In genomic region chr17:57062011-57062521, GRCm38 (mm10) we compare ENCODE assay signal across 8 mouse cellular contexts. TPM values are rescaled to one million over a fixed set of nuclear protein-coding genes. Genes with fewer than 3 reads are reported as not detected.
DNase-seq lines count a peak whose midpoint lies in the region; ATAC-seq and TF ChIP-seq lines count a peak whose summit lies in the region.

No protein-coding gene starts in this region.

- 1% methylated on average over 39 of the region's 39 CpGs for WGBS in embryonic facial prominence, embryonic 15.5 days
- WGBS in kidney, embryonic 14.5 days = 1% methylated on average over 37 of the region's 39 CpGs
- under 1% methylated on average over 39 of the region's 39 CpGs for WGBS in lung, embryonic 16.5 days

- no peak for ATAC-seq in embryonic facial prominence, embryonic 15.5 days (ENCODE audit: insufficient number of reproducible peaks, low FRiP score, low TSS enrichment, low read depth)
- peak; percentile 25 for ATAC-seq in kidney, embryonic 14.5 days (ENCODE audit: low FRiP score, low TSS enrichment)
- peak; percentile 57 for ATAC-seq in lung, embryonic 16.5 days (ENCODE audit: low read depth)

- H3K27ac ChIP-seq in embryonic facial prominence, embryonic 15.5 days (replicated peaks) = no peak overlapping the region
- H3K27ac ChIP-seq in kidney, embryonic 14.5 days (ENCODE audit: low read depth, low read length) = peak overlapping the region; percentile 56
- H3K27ac ChIP-seq in lung, embryonic 16.5 days (ENCODE audit: low read length) = peak overlapping the region; percentile 92
- H3K27ac ChIP-seq in testis, adult 2 months (ENCODE audit: control insufficient read depth, insufficient read depth, low read depth, low read length) = no peak overlapping the region

- H3K9ac ChIP-seq in embryonic facial prominence, embryonic 15.5 days = no peak overlapping the region
- peak overlapping the region; percentile 29; the same call in 1 of the 2 replicates for H3K9ac ChIP-seq in kidney, embryonic 14.5 days (ENCODE audit: low read depth, low read length)
- peak overlapping the region; percentile 75 for H3K9ac ChIP-seq in lung, embryonic 16.5 days (ENCODE audit: low read length)

- peak overlapping the region; percentile 48 for H3K4me2 ChIP-seq in embryonic facial prominence, embryonic 15.5 days (replicated peaks)
- H3K4me2 ChIP-seq in kidney, embryonic 14.5 days (replicated peaks; ENCODE audit: low read depth, low read length) = peak overlapping the region; percentile 31
- H3K4me2 ChIP-seq in lung, embryonic 16.5 days (ENCODE audit: low read depth, low read length) = peak overlapping the region; percentile 37

- DNase-seq in ovary, postnatal 14 days (ENCODE audit: low spot score) = peak; percentile 29
- DNase-seq in ovary, postnatal 10 days (ENCODE audit: low spot score) = no peak
- DNase-seq in frontal cortex, adult 2 months (ENCODE audit: extremely low spot score in 1 of 2, low spot score in 1 of 2) = no peak
- no peak for DNase-seq in layer of hippocampus, postnatal 10 days (ENCODE audit: low spot score in 2 of 2)

- H3K4me1 ChIP-seq in embryonic facial prominence, embryonic 15.5 days = peaks cover 22% of the 10 kb centered on the region
- no peaks in the 10 kb centered on the region for H3K4me1 ChIP-seq in kidney, embryonic 14.5 days (ENCODE audit: control insufficient read depth, insufficient read depth, low read length)
- peaks cover 8% of the 10 kb centered on the region for H3K4me1 ChIP-seq in lung, embryonic 16.5 days (replicated peaks; ENCODE audit: control insufficient read depth, insufficient read depth, low read length)
- peaks cover 19% of the 10 kb centered on the region for H3K4me1 ChIP-seq in testis, adult 2 months (ENCODE audit: control insufficient read depth, insufficient read depth, low read length)

- TF ChIP-seq CTCF in testis, adult 2 months (IDR thresholded peaks at IDR 0.05; ENCODE audit: control insufficient read depth, insufficient read depth, insufficient replicate concordance, low read depth, low read length) = no peak

- H3K27me3 ChIP-seq in embryonic facial prominence, embryonic 15.5 days = peaks cover 42% of the 10 kb centered on the region
- peaks cover 24% of the 10 kb centered on the region for H3K27me3 ChIP-seq in kidney, embryonic 14.5 days (ENCODE audit: control insufficient read depth, insufficient read depth, low read length)
- peaks cover 25% of the 10 kb centered on the region for H3K27me3 ChIP-seq in lung, embryonic 16.5 days (ENCODE audit: control insufficient read depth, insufficient read depth, low read depth, low read length)
- no peaks in the 10 kb centered on the region; the same call in 1 of the 2 replicates for H3K27me3 ChIP-seq in testis, adult 2 months (ENCODE audit: control insufficient read depth, insufficient read depth, low read length)

- TF ChIP-seq POLR2A in testis, adult 2 months (IDR thresholded peaks at IDR 0.05; ENCODE audit: control insufficient read depth, low read depth, low read length) = no peak

- H3K4me3 ChIP-seq in embryonic facial prominence, embryonic 15.5 days (replicated peaks) = peak overlapping the region; percentile 39
- H3K4me3 ChIP-seq in kidney, embryonic 14.5 days (ENCODE audit: low read length) = peak overlapping the region; percentile 37
- peak overlapping the region; percentile 58 for H3K4me3 ChIP-seq in lung, embryonic 16.5 days (ENCODE audit: low read length)
- H3K4me3 ChIP-seq in testis, adult 2 months (ENCODE audit: control insufficient read depth, low read depth, low read length) = peak overlapping the region; percentile 34

- no peaks in the 10 kb centered on the region for H3K36me3 ChIP-seq in embryonic facial prominence, embryonic 15.5 days
- no peaks in the 10 kb centered on the region for H3K36me3 ChIP-seq in kidney, embryonic 14.5 days (ENCODE audit: control insufficient read depth, insufficient read depth, low read length)
- no peaks in the 10 kb centered on the region for H3K36me3 ChIP-seq in lung, embryonic 16.5 days (ENCODE audit: control insufficient read depth, insufficient read depth, low read length)
- no peaks in the 10 kb centered on the region for H3K36me3 ChIP-seq in testis, adult 2 months (ENCODE audit: control insufficient read depth, insufficient read depth, low read length)

- no peaks in the 10 kb centered on the region for H3K9me3 ChIP-seq in embryonic facial prominence, embryonic 15.5 days (replicated peaks)
- H3K9me3 ChIP-seq in kidney, embryonic 14.5 days (ENCODE audit: control insufficient read depth, low read length) = no peaks in the 10 kb centered on the region
- no peaks in the 10 kb centered on the region for H3K9me3 ChIP-seq in lung, embryonic 16.5 days (ENCODE audit: control insufficient read depth, low read length)

RNA-seq across cellular contexts. Expression of gene Slc25a23, which starts 2.4 kb away (rescaled TPM):
- 6.7 and 8.2 TPM in 2 replicates for polyA plus RNA-seq in embryonic facial prominence, embryonic 15.5 days (2015; fragmentation: Nextera tagmentation; extraction: Ambion mirVana)
- polyA plus RNA-seq in kidney, embryonic 14.5 days (2014; fragmentation: Nextera tagmentation; extraction: Ambion mirVana) = 12.9 and 13.2 TPM in 2 replicates
- polyA plus RNA-seq in lung, embryonic 16.5 days (2015; fragmentation: Nextera tagmentation; extraction: Ambion mirVana) = 8.1 and 9.6 TPM in 2 replicates
- polyA plus RNA-seq in testis, adult 2 months (2012; rRNA removed) = 8.8 and 8.9 TPM in 2 replicates
- 290 and 350 TPM in 2 replicates for polyA plus RNA-seq in frontal cortex, adult 2 months (2012; rRNA removed)
- 100 to 1,000 TPM; 308 to 317 TPM for total RNA-seq in layer of hippocampus, postnatal 10 days (2021)

RNA-seq across cellular contexts. Expression of gene Crb3, which starts 3.2 kb away (rescaled TPM):
- polyA plus RNA-seq in embryonic facial prominence, embryonic 15.5 days (2015; fragmentation: Nextera tagmentation; extraction: Ambion mirVana) = 13.0 and 14.6 TPM in 2 replicates
- polyA plus RNA-seq in kidney, embryonic 14.5 days (2014; fragmentation: Nextera tagmentation; extraction: Ambion mirVana) = 46.4 and 48.7 TPM in 2 replicates
- 62.6 and 63.1 TPM in 2 replicates for polyA plus RNA-seq in lung, embryonic 16.5 days (2015; fragmentation: Nextera tagmentation; extraction: Ambion mirVana)
- 2.4 and 4.3 TPM in 2 replicates for polyA plus RNA-seq in testis, adult 2 months (2012; rRNA removed)
- polyA plus RNA-seq in frontal cortex, adult 2 months (2012; rRNA removed) = 1.0 and 1.7 TPM in 2 replicates
- 1 to 10 TPM in 1 of 2 experiments, under 1 TPM in 1; 0.45 to 1.1 TPM for total RNA-seq in layer of hippocampus, postnatal 10 days (2021)

RNA-seq across cellular contexts. Expression of gene Dennd1c, which starts 16.2 kb away (rescaled TPM):
- polyA plus RNA-seq in embryonic facial prominence, embryonic 15.5 days (2015; fragmentation: Nextera tagmentation; extraction: Ambion mirVana) = 2.6 and 4.9 TPM in 2 replicates
- polyA plus RNA-seq in kidney, embryonic 14.5 days (2014; fragmentation: Nextera tagmentation; extraction: Ambion mirVana) = 3.4 and 4.4 TPM in 2 replicates
- polyA plus RNA-seq in lung, embryonic 16.5 days (2015; fragmentation: Nextera tagmentation; extraction: Ambion mirVana) = 5.4 and 5.8 TPM in 2 replicates
- 0.35 and 0.41 TPM in 2 replicates for polyA plus RNA-seq in testis, adult 2 months (2012; rRNA removed)
- 2.3 and 2.4 TPM in 2 replicates for polyA plus RNA-seq in frontal cortex, adult 2 months (2012; rRNA removed)
- 1 to 10 TPM; 1.2 to 1.9 TPM for total RNA-seq in layer of hippocampus, postnatal 10 days (2021)

RNA-seq across cellular contexts. Expression of gene Slc25a41, which starts 20.6 kb away (rescaled TPM):
- not detected in 2 replicates for polyA plus RNA-seq in embryonic facial prominence, embryonic 15.5 days (2015; fragmentation: Nextera tagmentation; extraction: Ambion mirVana)
- polyA plus RNA-seq in kidney, embryonic 14.5 days (2014; fragmentation: Nextera tagmentation; extraction: Ambion mirVana) = 0.16 TPM in 1 of 2 replicates, not detected in the other
- polyA plus RNA-seq in lung, embryonic 16.5 days (2015; fragmentation: Nextera tagmentation; extraction: Ambion mirVana) = not detected in 2 replicates
- 45.5 and 48.0 TPM in 2 replicates for polyA plus RNA-seq in testis, adult 2 months (2012; rRNA removed)
- polyA plus RNA-seq in frontal cortex, adult 2 months (2012; rRNA removed) = 0.57 and 0.66 TPM in 2 replicates
- total RNA-seq in layer of hippocampus, postnatal 10 days (2021) = not detected

RNA-seq across cellular contexts. Expression of gene Tubb4a, which starts 25.5 kb away (rescaled TPM):
- 6.7 and 9.7 TPM in 2 replicates for polyA plus RNA-seq in embryonic facial prominence, embryonic 15.5 days (2015; fragmentation: Nextera tagmentation; extraction: Ambion mirVana)
- 23.3 and 23.8 TPM in 2 replicates for polyA plus RNA-seq in kidney, embryonic 14.5 days (2014; fragmentation: Nextera tagmentation; extraction: Ambion mirVana)
- 12.3 and 15.0 TPM in 2 replicates for polyA plus RNA-seq in lung, embryonic 16.5 days (2015; fragmentation: Nextera tagmentation; extraction: Ambion mirVana)
- polyA plus RNA-seq in testis, adult 2 months (2012; rRNA removed) = 0.06 and 0.08 TPM in 2 replicates
- polyA plus RNA-seq in frontal cortex, adult 2 months (2012; rRNA removed) = 514 and 612 TPM in 2 replicates
- 100 to 1,000 TPM; 487 to 549 TPM for total RNA-seq in layer of hippocampus, postnatal 10 days (2021)

Comparison
In these comparisons a context has a peak if more than half of its experiments do, and no peak if none do; other contexts are left out.
1. H3K27ac ChIP-seq: peak in kidney, embryonic 14.5 days (single experiment) and lung, embryonic 16.5 days (single experiment); none in embryonic facial prominence, embryonic 15.5 days (single experiment) and testis, adult 2 months (single experiment).
2. RNA of gene Slc25a23, which starts 2.4 kb away (polyA plus RNA-seq): 290 to 350 TPM in frontal cortex, adult 2 months; 12.9 to 13.2 TPM in kidney, embryonic 14.5 days, 8.8 to 8.9 TPM in testis, adult 2 months, 6.7 to 8.2 TPM in embryonic facial prominence, embryonic 15.5 days and 8.1 to 9.6 TPM in lung, embryonic 16.5 days; every median in the first group is over 10 times any median in the second.
3. Peak in every context shown above with its lines, with median percentiles within 50 percentile points of each other: H3K4me2 ChIP-seq and H3K4me3 ChIP-seq.